Mouse (Mus musculus) lung, adult 18-20 months (tissue): ENCODE results near the gene Usp5.

Experiments used
- DNase-seq, 2 experiments: peaks; one replicate each; pipeline ENCODE4 v3.0.0; 2022; ENCODE audit warnings: mixed read lengths in 2 of 2

The Usp5 gene

GRCm38 (mm10) chr6:124780917-124781316 is 48.4 kb downstream of the Usp5 start:
- no peak for DNase-seq

- no peak for DNase-seq
Measured at GRCm38 (mm10) chr6:124779984-124780416, 49.3 kb downstream of the Usp5 start.

- DNase-seq = peak; percentile 55 to 63
Measured at GRCm38 (mm10) chr6:124779222-124779983, 49.9 kb downstream of the Usp5 start, which contains the start of gene Lrrc23. Lrrc23 (minus strand) TSS chr6:124779727.

- no peak for DNase-seq
Measured at GRCm38 (mm10) chr6:124770511-124770910, 58.8 kb downstream of the Usp5 start.

GRCm38 (mm10) chr6:124770013-124770412 is 59.3 kb downstream of the Usp5 start:
- no peak for DNase-seq

GRCm38 (mm10) chr6:124769101-124769765 is 60.1 kb downstream of the Usp5 start, which contains the start of gene Eno2:
Eno2 (minus strand) TSS chr6:124769673.
- DNase-seq = peak in 1 of 2 experiments; percentile 38

- no peak for DNase-seq
Measured at GRCm38 (mm10) chr6:124768704-124769044, 60.6 kb downstream of the Usp5 start.

- no peak for DNase-seq
Measured at GRCm38 (mm10) chr6:124767920-124768703, 61.2 kb downstream of the Usp5 start.

- DNase-seq = no peak
Measured at GRCm38 (mm10) chr6:124767536-124767919, 61.8 kb downstream of the Usp5 start.

GRCm38 (mm10) chr6:124765951-124766350 is 63.3 kb downstream of the Usp5 start:
- no peak for DNase-seq
